Mouse (Mus musculus): Measurements from ENCODE around the gene Rap1gap2. TPM values are rescaled to one million over a fixed set of nuclear protein-coding genes. Genes with fewer than 3 reads are reported as not detected.

Gene Rap1gap2
- total RNA-seq, 2 experiments from 2014 or later: 77.8 to 87.8 TPM

DNA sequence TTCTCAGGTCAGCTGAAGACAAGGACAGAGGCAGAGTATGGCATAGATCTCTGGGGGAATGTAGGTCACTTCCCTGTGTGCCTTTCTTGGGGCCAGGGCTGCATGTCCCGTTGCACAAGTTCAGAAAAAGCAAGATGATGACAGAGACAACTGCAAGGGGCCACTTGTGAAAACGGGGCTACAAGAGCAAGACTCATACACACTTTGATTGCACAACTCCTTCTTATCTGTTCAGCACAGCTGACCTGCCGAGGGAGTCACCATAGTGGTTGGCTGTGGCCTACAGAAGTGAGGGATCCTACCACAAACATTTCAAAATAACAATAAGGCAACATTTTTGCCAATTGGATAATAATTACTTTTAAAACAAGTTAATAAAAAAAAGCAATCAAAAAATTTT, 33.6 kb downstream of the Rap1gap2 start:
- DNase-seq: no peak
- intact Hi-C loops (cut with DNase I): no loop called here

DNA sequence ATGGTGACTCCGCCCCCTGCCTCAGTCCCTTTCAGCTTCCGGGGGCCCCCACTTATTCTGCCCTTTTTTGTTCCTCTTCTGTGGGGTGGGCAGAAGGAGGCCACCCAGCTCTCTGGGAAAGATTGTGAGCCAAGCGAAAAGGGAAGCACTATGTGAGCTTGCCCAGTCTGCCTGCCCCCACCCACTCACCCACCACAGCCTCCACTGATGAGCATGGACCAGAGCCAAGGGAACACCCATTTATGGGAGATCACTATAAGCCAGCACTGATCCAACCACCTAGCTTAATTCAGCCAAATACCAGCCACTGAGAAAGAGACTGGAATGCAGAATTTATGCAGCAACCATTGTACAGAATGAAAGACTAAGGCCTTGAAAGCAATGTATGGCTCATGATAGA, 34.8 kb downstream of the Rap1gap2 start:
- intact Hi-C loops (cut with DNase I): no loop called here
- no peak for DNase-seq

DNA sequence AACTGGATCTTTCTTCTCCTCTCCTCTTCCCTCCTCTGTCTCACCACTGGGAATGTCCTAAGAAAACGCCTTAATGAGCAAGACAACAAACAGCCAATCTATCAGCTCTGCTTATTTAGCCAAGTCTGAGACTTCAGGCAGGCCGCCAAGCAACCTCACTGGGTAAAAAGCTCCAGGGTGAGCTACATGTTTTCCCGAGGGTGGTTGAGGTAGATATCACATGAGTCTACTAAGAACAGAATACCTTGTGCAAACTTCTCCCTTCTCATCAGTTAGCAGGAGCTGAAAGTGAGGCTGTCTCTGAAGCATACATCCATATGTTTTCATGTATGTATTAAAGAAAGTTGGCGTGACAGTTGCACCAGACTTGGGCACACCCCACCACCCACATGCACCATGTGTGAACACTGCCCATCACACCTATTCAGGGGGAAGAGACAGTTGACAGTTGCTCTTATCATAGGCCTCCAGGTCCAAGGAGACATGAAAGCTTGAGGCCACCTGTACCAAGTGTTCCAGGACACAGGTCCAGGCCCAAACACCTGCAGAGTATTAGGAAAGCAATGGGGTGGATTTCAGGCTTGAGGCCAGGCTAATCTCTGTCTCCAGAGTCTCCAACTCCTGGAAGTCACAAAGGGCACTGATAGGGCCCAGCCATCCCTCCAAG, 35.8 kb downstream of the Rap1gap2 start:
- intact Hi-C loops (cut with DNase I): no loop called here

DNA sequence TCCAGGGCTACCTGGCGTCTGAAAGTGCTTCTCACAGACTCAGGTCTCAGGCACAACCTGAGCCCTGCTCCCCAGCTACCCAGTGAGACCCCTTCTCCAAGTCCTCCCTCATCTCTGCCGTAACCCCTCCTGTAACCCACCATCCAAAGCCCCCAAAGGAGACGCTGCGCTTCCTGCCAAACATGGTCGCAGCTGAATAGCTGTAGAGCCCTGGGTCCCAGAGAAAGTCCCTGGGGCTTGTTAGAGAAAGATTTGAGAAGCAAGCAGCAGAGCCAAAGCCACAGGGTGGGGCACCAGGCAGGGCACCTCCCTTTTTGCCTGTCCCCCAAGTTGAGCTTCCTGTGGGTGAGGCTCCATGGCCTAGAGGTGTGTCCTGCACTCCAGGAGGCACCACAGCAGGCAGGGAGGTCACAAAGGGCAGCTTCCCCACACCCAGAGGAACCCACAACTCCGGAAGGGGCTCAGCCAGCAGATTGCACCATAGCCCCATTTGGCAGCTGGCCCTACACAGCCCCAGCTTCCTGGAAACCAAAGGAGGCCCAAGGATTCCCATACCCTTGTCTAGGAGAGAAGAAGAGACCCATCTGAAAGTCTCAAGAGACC, 38.2 kb downstream of the Rap1gap2 start:
- intact Hi-C loops (cut with DNase I): no loop called here
- no peak for DNase-seq

More for the DNA sequence above, 35.8 kb downstream of the Rap1gap2 start:
- DNase-seq: no peak

DNA sequence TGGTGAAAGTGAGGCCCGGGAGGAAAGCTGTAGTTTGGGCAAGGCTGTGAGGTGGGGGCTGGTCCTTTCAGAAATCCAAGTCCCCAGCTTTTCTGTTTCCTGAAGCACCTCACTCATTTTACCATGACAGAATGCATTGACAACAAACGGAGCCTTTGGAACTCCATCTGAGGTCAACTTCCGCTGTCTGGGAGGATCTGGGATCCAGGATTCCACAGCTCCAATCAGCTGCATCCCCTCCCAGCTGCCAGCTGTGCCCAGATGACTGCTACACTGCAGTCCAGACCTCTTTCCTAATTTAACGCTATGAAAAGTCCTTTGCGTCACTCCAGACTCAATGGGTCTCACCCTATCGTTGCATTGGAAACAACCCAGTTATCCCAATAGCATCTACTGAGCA, 41.0 kb downstream of the Rap1gap2 start:
- intact Hi-C loops (cut with DNase I): no loop called here
- no peak for DNase-seq

DNA sequence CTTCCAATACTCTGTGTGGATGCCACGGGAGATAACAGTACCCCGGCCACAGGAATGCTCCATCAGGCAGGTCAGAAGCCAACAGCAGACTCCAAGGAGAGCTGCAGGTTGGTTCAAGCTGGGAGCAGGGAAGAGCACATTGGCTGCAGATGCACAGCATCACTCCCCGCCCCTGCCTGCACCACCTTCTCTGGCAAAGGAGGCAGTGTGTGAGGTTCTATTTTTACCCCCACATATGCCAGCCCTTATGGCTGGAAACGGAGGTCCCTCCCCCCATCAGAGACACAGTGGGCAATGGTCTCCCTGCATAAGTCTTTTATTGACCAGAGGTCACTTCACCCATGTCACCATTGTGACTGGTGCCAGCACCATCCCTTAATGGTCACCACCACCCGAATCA, 42.3 kb downstream of the Rap1gap2 start:
- no peak for DNase-seq
- intact Hi-C loops (cut with DNase I): no loop called here

DNA sequence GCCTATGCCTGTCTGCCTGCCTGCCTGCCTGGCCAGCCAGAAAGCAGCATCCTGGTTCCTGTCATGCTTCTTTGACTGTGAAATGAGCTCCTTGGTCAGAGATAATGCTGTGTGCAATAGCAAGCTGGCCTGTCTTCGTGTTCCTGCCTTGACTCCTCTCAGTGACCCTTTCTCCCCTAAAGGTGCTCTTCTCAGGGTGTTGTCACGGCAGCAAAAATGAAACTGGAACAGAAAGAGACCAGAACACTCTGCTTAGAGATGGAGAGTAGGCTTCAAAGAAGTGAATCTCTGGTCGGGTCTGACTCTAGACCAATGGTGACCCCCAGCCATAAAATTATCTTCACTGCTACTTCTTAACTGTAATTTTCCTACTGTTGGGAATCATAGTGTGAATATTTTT, 42.7 kb downstream of the Rap1gap2 start:
- intact Hi-C loops (cut with DNase I): no loop called here
- DNase-seq: no peak

DNA sequence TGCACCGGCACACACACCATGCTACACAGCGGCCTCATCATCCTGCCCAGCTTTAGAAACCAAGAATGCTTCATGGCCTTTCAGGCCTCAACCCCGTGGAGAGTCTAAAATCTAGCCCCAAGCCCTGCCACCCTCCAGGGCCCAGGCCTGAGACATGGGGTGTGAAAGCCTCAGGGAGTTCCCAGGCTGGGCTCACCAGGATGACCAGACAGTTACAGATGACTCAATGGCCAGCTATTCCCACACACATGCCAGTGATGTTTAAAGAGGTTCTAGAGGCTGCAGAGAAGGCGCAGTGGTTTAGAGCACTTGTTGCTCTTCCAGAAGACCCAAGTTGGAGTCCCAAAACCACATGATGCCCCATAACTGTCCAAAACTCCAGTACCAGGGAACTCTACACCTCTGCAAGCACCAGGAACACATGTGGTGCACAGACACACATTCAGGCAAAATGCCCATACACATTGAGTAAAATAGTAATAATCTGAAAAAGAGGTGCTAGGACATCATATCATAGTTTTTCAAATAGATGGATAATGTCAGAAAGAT, 44.3 kb downstream of the Rap1gap2 start:
- intact Hi-C loops (cut with DNase I): no loop called here
- DNase-seq: no peak

DNA sequence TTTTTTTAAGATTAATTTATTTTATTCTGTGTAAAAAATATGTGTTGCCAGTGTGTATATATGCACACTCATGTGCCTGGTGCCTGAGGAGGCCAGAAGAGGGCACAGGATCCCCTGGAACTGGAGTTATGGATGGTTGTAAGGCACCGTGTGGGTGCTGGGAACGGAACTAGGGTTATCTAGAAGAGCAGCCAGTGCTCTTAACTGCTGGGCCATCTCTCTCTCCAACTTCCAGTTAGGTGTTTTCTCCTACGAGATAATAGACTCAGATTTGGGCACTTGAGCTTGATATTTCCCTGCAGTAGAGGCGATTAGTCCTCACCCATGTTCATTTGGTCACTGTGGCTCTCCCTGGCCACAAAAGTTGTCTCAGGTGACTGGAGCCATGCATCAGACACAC, 49.3 kb downstream of the Rap1gap2 start:
- intact Hi-C loops (cut with DNase I): no loop called here
- no peak for DNase-seq

DNA sequence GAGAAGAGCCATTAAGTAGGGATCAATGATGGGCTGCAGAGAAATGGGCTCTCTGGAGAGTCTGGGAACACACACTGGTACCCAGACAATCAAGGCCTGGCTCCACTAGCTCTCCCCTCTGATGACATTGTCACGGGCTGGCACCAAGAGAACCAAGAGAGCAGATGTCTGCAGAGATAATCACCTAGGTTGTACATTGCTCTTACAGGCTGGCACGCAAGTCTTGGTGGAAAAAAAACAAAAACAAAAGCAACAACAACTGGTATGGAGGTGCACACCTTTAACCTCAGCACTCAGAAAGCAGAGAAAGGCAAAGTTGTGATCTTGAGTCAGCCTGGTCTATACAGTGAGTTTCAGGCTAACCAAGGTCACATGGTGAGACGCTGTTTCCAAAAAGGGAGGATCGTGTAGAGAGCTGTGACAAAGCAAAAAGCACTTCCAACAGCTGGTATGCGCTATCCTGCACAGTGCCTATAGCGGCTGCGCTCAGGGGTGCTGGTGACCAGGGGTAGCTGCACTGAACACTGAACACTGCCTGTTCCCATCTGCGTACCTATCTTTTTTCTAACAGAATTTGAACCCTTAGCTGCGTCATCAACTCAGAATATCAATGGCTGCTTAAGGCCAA, 50.0 kb downstream of the Rap1gap2 start:
- intact Hi-C loops (cut with DNase I): no loop called here
- no peak for DNase-seq

DNA sequence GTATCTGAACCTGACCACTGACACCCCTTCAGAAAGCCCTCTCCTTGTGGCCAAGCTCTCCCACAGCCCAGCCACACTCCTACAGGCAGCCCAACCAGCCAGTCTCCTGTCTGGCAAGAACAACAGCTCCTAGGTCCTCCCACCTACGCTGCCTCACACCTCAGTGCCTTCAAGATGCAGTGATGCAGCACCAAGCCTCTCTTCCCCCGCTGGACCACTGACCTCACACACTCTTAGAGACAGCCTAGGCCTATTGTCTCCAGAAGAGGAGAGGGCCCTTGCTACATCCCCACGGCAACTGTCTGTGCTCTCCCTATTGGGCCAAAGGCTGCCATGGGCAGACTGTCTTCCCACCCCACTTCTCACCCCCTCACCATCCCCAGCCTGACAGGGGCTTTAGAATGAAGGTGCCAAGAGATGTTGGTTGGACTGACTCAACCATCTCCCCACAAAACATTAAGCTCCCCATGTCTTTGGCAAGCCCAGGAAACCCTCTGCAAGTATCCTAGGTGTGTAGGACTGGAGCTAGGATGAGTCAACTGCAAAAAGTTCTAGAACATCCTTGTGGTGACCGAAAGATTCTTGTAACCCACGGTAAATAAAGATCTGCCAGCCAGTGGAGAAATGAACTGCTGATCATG, 50.8 kb downstream of the Rap1gap2 start:
- no peak for DNase-seq
- intact Hi-C loops (cut with DNase I): no loop called here

DNA sequence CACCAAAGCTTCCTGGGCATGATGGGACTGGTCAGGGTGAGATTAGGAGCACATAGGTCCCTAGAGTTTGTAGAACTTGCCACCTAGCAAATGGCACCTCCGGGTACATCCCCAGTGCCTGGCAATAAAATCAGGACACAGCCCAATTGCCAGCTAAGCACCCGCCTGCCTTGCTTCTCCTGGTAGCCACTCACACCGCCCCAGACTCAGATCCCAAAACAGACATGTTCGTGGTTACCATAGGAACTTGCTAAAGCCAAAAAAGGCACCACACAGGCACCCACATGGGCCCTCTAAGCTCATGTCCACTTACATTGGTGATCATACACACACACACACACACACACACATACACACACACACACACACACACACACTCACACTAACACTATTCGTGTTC, 51.8 kb downstream of the Rap1gap2 start:
- no peak for DNase-seq
- intact Hi-C loops (cut with DNase I): no loop called here

DNA sequence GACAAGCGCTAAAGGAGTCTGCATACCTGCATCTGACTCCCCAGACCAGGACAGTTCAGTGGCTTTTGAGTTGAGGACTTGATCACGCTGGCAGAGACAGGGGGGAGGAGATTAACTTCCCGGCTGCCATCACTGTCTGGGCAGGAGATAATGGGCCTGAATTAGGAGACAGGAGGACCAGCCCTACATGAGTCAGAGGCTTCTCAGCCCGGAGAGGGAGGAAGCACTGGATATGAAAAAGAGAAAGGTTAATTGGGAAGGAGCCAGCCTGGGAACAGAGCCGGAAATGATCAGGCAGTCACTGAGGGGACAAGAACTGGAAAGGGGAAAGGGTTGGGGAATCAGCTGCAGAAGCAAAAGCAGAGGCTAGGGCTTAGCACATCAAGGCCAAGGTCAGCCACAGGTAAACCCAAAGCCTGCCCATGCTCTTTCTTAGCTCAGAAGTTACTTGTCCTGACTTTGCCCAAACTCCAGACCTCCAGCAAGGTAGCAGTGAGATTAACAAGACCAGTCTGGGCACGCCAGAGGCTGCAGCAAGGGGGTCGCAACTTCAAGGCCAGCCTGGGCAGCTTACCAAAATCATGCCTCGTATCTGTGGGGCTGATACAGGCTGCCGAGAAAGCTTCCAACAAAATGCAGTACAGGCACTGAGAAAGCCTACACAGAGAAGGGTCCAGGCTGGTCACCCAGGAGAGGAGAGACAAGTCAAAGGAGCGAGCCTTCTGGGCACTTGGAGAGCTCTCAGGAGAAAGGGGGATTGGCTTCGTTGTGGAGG, 53.1 kb downstream of the Rap1gap2 start:
- DNase-seq: peak; percentile 39
- intact Hi-C loops (cut with DNase I): no loop called here

DNA sequence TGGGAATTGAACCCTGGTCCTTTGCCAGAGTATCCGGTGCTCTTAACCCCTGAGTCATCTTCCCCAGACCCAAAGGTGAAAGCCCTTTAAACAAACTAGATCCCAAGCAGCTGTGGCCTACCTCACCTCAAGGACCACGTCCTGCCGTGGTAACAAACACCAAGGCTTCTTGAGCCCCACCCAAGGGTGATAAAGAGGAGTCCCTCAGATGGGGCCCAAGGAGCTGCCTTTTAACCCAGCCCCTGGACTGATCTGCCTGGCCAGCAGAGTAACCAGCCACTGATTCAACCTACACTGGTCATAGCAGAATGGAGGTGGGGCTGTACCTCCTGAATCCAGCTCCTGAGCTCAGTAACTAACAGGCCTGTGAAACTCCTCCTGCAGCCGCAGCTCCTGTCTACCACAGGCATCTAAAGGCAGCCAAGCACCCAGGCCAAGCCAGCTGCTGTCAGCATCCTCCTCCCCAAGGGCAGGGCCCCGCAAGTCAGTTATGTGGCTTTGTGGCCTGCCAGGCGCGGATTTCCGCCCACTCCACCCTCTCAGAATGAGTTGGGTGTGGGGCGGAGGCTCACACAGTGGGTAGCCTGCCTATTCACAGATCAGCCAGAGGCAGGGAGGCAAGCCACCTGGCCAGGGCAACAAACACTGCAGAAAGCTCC, 54.9 kb downstream of the Rap1gap2 start:
- intact Hi-C loops (cut with DNase I): no loop called here

DNA sequence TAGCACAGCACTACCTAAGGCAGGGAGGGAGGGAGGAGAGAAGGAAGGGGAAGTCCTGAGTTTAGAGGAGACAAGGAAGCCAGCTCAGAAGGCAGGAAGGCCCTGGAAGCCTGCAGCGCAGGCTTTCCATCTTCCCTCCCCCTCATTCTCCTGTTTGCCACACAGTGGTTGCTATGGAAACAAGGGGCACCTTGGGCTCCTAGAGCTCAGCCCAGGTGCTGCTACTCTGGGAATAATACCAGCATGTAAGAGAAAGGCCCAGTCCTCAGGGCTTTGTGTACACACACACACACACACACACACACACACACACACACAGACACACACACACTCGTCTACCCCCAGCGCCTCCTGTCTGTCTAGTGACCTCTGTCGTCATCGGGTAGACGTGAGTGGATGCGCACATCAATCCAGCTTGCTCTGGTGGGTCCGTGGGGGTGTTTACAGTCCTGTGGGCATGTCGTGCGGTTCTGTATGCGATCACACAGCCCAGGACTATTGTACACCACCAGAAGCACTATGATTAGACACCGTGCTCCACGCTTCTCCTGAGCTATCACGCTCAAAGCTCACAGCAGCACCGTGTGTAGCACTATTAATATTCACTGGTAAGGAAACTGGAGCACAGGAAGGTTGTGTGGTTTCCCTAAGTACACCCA, 55.9 kb downstream of the Rap1gap2 start:
- DNase-seq: no peak
- intact Hi-C loops (cut with DNase I): no loop called here

More for the DNA sequence above, 54.9 kb downstream of the Rap1gap2 start:
- no peak for DNase-seq

DNA sequence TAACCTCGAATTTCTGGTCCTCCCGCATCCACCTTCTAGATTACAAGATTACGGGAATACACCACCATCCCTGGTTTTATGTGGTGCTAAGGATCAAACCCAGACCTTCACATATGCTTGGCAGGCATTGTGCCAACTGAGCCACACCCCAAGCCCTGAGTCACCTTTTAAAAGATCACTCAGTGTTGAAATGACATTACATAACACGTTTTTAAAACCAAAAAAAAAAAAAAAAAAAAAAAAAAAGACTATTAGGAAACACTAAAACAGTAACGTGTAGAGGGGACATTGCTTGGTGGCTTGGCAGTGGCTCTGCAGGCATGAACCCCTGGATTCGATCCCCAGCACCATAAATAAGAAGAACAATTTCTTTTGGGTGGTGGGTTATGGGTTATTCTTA, 59.1 kb downstream of the Rap1gap2 start:
- no peak for DNase-seq
- intact Hi-C loops (cut with DNase I): no loop called here

DNA sequence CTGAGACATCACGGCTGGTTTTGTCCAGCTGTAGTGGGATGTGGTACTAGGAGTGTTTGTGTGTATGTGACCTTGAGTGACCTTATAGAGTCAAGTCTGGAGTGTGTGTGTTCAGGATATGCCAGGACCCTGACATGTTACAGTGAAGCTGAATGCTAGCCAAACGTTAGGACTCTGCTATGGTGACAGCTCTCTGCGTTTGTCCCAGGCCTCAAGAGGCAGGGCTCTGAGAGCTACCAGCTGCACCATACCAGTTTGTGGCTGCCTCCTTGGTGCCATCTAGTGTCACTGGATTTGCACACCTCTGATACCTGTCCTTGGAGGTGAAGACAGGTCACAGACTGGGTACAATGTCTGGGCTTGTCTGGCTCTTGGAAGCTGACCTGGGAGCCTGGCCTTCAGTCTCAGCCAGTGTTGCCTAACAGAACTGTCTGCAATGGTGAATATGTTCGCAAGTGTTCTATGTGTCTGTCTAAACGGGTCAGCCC, 60.1 kb downstream of the Rap1gap2 start:
- intact Hi-C loops (cut with DNase I): no loop called here

DNA sequence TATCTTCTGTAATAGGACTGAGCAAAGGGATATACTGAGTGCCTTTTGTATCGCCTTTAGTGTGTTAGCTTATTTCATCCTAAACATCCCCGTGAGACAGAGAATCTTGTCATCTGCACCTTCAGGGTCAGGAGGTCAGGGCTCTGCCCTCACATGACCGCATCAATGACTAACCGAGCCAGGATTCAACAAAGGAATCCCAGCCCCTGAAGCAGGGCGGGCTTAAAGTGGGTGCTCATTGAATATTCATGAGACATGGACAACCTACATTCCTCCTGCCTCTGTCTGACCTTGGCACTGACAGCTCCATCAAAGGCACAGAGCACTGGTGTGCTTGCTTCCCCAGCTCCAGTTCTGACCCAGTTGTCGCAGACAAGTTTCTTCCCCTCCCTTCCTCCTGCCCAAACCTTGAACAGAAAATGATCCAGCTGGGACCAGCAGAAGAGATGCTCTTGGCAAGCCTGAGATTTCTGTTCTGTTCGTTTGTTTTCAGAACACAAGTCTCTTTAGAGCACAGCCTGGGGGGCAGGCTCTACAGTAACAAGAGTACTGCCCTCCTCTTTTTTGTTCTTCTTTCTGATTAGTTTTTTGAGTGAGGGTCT, 61.8 kb downstream of the Rap1gap2 start:
- intact Hi-C loops (cut with DNase I): loop anchor here (5.0 kb wide), 1 partner anchor 172 kb away; no protein-coding TSS in a partner anchor
- DNase-seq: no peak

More for the DNA sequence above, 60.1 kb downstream of the Rap1gap2 start:
- no peak for DNase-seq
